Mouse (Mus musculus) gastrocnemius, adult 2 months (tissue): Measurements from ENCODE around the gene Gm3269. TPM values are rescaled to one million over a fixed set of nuclear protein-coding genes. Genes with fewer than 3 reads are reported as not detected.
"Not testable (repeated sequence)": the region's sequence is repeated elsewhere in the genome, so short reads cannot be mapped to it uniquely, and the experiment has no call there.

Source experiments
- DNase-seq: peaks from one replicate; pipeline ENCODE4 v3.0.0; 2022
- H3K27ac ChIP-seq: fragments of 200-600 bp; 2 replicates; pipeline ENCODE4 v1.8.1; 2022; ENCODE audit warnings: mild to moderate bottlenecking
- H3K4me3 ChIP-seq: fragments of 200-600 bp; 2 replicates; pipeline ENCODE4 v1.8.1; 2022; ENCODE audit warnings: mild to moderate bottlenecking, moderate library complexity
- intact Hi-C: fragments of 180-260 bp; cut with DNase I; formaldehyde crosslinking; loops from one replicate; pipeline ENCODE4 v1.15.1; 2025
- long read RNA-seq, 2 experiments: library from polyadenylated mRNA; stranded (forward); transcript quantifications; one replicate each; pipeline ENCODE4 v2.0.0; 2021
- total RNA-seq, 2 experiments: library from RNA; stranded (reverse); gene quantifications; 2 replicates each; pipeline ENCODE4 v1.2.3; 2021

Gm3269 gene
- total RNA-seq: not detected
- long read RNA-seq, experiment 1: 0 reads
- long read RNA-seq, experiment 2: 0 reads

DNA sequence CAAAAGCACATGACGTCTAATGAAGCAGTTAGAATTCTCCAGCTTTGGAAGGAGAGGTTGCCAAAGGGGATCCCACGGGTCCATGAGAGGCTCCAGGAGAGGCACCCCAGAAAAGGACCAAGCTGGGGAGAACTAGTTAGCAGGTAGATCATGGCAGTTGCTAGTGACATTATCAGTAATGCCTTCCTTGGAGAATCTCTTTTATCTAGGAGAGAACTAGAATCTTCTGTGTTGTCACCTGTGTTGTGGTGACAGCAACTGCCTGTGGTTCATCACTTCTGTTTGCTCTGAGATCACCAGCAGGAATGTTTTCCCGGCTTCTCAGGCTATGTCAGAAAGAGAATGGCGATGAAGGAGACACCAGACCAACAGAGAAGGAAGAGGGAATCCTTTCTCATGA is at the start of gene Gm3269:
Gm3269 (plus strand) TSS at position 301 of the 400 bp plus-strand sequence.
- H3K4me3 ChIP-seq, DNase-seq, intact Hi-C loops, H3K27ac ChIP-seq: not testable (repeated sequence)

DNA sequence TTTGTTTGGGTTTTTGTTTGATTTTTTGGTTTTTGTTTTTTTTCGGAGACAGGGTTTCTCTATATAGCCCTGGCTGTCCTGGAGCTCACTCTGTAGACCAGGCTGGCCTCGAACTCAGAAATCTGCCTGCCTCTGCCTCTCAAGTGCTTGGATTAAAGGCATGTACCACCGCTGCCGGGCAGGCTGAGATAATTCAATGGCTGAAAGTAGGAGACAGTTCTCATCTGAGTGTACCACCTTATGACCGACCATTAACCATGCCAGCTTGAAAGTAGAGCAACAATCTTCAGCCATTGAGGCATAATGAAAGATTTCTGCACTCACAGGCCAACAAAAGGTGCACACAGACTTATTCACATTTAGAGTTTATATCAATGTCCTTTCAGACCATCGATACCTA is 31.5 kb upstream of the Gm3269 start:
- intact Hi-C loops, H3K4me3 ChIP-seq, H3K27ac ChIP-seq: not testable (repeated sequence)
- peak; percentile 14 for DNase-seq

DNA sequence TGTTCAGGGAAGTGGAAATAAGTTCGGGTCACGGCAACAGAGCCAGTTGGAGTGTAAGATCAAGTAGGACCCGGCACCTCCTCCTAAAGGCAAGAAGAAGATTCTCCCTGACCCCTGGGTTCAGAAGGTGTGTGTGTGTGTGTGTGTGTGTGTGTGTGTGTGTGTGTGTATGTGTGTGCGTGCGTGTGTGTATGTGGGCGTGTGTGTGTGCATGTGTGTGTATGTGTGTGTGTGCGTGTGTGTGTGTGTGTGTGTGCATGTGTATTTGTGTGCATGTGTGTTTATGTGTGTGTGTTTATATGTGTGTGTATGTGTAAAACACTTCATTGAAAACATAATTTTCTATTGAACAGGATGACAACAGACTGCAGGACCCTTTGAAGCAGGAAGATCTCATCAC is 16.0 kb upstream of the Gm3269 start:
- intact Hi-C loops, H3K4me3 ChIP-seq, DNase-seq, H3K27ac ChIP-seq: not testable (repeated sequence)

DNA sequence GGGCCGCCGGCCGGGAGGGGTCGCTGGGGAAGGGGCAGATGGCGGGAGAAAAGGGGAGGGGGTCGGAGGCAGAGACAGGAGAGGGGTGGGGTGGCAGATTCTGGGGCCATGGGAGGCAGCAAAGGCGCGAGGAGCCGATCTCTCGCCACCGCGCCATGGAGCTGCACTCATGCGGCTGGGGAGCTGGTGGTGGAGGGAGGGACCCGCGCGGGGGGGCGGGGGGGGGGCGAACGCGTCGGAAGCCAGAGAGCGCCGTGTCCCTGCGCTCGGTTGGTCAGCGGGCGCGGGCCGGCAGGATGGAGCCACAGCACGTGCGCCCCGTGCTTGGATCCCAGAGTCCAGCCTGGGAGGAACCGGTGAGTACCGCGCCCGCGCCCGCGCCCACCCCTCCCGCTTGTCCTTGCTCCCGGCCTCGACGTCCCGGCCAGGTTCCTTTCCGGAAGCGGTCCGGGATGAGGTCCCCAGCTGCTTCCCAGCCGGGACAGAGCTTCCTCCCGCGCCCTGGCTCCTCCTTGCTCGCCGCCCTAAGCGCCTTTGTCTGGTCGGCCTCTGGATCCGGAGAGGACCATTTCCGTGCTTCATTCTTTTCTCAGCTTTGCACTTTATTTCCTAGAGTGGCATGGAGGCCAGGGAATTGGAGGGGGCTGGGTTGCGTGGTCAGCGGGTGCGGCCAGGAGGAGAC is 17.5 kb downstream of the Gm3269 start, which contains the start of gene Gm3264:
Gm3264 (plus strand) TSS at position 278 of the 682 bp plus-strand sequence.
- H3K4me3 ChIP-seq: peak within 1 kb of the TSS; percentile 26
- peak; percentile 44 for DNase-seq
- intact Hi-C loops: not testable (repeated sequence)
- peak within 1 kb of the TSS; percentile 57; the same call in 1 of the 2 replicates for H3K27ac ChIP-seq

DNA sequence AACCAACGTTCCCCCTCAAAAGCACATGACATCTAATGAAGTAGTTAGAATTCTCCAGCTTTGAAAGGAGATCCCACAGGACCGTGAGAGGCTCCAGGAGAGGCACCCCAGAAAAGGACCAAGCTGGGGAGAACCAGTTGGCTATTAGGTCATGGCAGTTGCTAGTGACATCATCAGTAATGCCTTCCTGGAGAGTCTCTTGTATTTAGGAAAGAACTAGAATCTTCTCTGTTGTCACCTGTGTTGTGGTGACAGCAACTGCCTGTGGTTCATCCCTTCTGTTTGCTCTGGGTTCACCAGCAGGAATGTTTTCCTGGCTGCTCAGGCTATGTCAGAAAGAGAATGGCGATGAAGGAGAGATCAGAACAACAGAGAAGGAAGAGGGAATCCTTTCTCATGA is 54.2 kb downstream of the Gm3269 start, which contains the start of gene Gm3278:
Gm3278 (plus strand) TSS at position 301 of the 400 bp plus-strand sequence.
- H3K27ac ChIP-seq, H3K4me3 ChIP-seq, DNase-seq, intact Hi-C loops: not testable (repeated sequence)

Other genes starting within 250 kb of the Gm3269 start
- gene Gm8159, start 205.8 kb upstream of the Gm3269 start, total RNA-seq: not detected
- not detected for gene Gm3239, start 173.9 kb upstream of the Gm3269 start, total RNA-seq
- gene Gm7876, start 128.9 kb upstream of the Gm3269 start, total RNA-seq: not detected
- gene Gm3252, start 111.3 kb upstream of the Gm3269 start, total RNA-seq: not detected
- gene Gm9602, start 61.8 kb upstream of the Gm3269 start, total RNA-seq: not detected
- gene Gm3264, start 17.5 kb downstream of the Gm3269 start, total RNA-seq: under 1 TPM in 1 of 2 experiments, not detected in 1; 0.84 TPM
- gene Gm3278, start 54.3 kb downstream of the Gm3269 start, total RNA-seq: not detected
- not detected for gene Gm8297, start 145.8 kb downstream of the Gm3269 start, total RNA-seq
- not detected for gene Gm3298, start 177.8 kb downstream of the Gm3269 start, total RNA-seq
- under 1 TPM in 1 of 2 experiments, not detected in 1; 0.11 TPM for gene 4930555G01Rik, start 212.5 kb downstream of the Gm3269 start, total RNA-seq
- gene Gm8281, start 232.9 kb downstream of the Gm3269 start, total RNA-seq: under 1 TPM in 1 of 2 experiments, not detected in 1; 0.25 TPM